Mouse (Mus musculus): ENCODE measurements around the gene Vps26c. TPM values are rescaled to one million over a fixed set of nuclear protein-coding genes. Genes with fewer than 3 reads are reported as not detected.
A peak's percentile ranks its signal among the peaks of the same experiment; 100 is the strongest.
"Not testable (repeated sequence)": the region's sequence is repeated elsewhere in the genome, so short reads cannot be mapped to it uniquely, and the experiment has no call there.

The Vps26c gene
- polyA plus RNA-seq, 1 experiment from 2014 or later = 52.7 TPM

DNA sequence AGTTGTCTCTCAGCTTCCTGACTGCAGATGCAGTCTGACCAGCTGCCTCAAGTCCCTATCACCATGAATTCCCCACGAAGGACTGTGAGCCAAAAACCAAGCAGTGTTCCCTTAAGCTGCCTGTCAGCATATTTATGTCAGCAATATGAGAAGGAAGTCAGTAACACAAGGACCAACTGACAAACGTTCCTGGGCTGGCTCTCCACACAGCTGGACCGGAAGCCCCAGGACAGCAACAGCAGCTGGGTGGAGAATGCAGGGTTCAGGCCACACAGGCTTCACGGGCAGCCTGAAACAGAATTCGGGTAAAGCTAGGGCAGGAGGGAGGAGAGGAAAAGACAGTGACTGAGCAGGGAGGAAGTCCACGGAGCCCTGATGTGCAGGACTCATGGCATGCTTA is 7.6 kb downstream of the Vps26c start:
- 24% methylated on average over 6 of the region's 6 CpGs for WGBS
- ATAC-seq (ENCODE audit: insufficient read depth, low FRiP score) = peak; percentile 57
- 0 out of 2 replicates have a peak overlapping the region, but pooled peaks have one; percentile 4 for H3K4me2 ChIP-seq (ENCODE audit: low read depth, low read length)

GRCm38 (mm10) chr16:94517606-94518005 is 9.0 kb downstream of the Vps26c start:
- H3K4me3 ChIP-seq (replicated peaks; ENCODE audit: low read length) = no peak overlapping the region
- no peak for ATAC-seq (ENCODE audit: insufficient read depth, low FRiP score)
- H3K9me3 ChIP-seq (replicated peaks; ENCODE audit: control insufficient read depth, low read length) = no peaks in the 10 kb centered on the region
- WGBS = 96% methylated on average over 2 of the region's 2 CpGs
- H3K27ac ChIP-seq (ENCODE audit: low read length) = no peak overlapping the region
- no peaks in the 10 kb centered on the region for H3K36me3 ChIP-seq (ENCODE audit: control insufficient read depth, insufficient read depth, low read length)
- no peak overlapping the region for H3K4me2 ChIP-seq (ENCODE audit: low read depth, low read length)
- no peak overlapping the region for H3K9ac ChIP-seq (ENCODE audit: low read length)
- H3K27me3 ChIP-seq (ENCODE audit: control insufficient read depth, insufficient read depth, low read length) = no peaks in the 10 kb centered on the region
- peaks cover 23% of the 10 kb centered on the region for H3K4me1 ChIP-seq (ENCODE audit: control insufficient read depth, insufficient read depth, low read length)

More for the DNA sequence above, 7.6 kb downstream of the Vps26c start:
- Histone ChIP-seq H3K27ac (ENCODE audit: low read length) (peak overlapping the region; percentile 78), H3K36me3 (ENCODE audit: control insufficient read depth, insufficient read depth, low read length) (no peaks in the 10 kb centered on the region), H3K9ac (ENCODE audit: low read length) (peak overlapping the region; percentile 23), H3K4me3 (replicated peaks; ENCODE audit: low read length) (no peak overlapping the region), H3K4me1 (ENCODE audit: control insufficient read depth, insufficient read depth, low read length) (peaks cover 28% of the 10 kb centered on the region), H3K27me3 (ENCODE audit: control insufficient read depth, insufficient read depth, low read length) (no peaks in the 10 kb centered on the region), H3K9me3 (replicated peaks; ENCODE audit: control insufficient read depth, low read length) (no peaks in the 10 kb centered on the region)

DNA sequence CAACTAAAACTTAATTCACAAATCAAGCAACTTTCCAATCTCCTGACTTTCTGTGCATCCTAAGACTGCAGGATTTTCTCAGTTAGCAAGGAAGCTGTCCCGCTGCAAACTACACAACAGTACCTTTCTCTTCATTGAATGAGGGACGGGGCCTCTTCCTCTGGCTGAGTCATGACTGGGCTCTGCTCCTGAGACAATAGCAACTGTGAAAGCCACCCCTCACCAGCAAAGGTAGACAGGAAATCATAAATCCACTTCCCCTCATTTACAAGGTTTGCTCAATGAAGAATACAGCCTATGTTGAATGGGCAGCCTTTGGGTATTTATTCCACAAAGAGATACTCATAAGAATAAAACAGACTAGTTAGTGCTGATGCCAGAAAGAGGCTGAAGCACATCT is 16.6 kb downstream of the Vps26c start:
- ATAC-seq (ENCODE audit: insufficient read depth, low FRiP score) = no peak
- Histone ChIP-seq H3K9me3 (replicated peaks; ENCODE audit: control insufficient read depth, low read length) (no peaks in the 10 kb centered on the region), H3K27me3 (ENCODE audit: control insufficient read depth, insufficient read depth, low read length) (no peaks in the 10 kb centered on the region), H3K9ac (ENCODE audit: low read length) (no peak overlapping the region), H3K4me3 (replicated peaks; ENCODE audit: low read length) (no peak overlapping the region), H3K27ac (ENCODE audit: low read length) (no peak overlapping the region), H3K4me2 (ENCODE audit: low read depth, low read length) (no peak overlapping the region), H3K36me3 (ENCODE audit: control insufficient read depth, insufficient read depth, low read length) (peaks cover 12% of the 10 kb centered on the region; the same call in 1 of the 2 replicates), H3K4me1 (ENCODE audit: control insufficient read depth, insufficient read depth, low read length) (no peaks in the 10 kb centered on the region; the same call in 1 of the 2 replicates)
- WGBS = 64% methylated on average over 2 of the region's 2 CpGs

DNA sequence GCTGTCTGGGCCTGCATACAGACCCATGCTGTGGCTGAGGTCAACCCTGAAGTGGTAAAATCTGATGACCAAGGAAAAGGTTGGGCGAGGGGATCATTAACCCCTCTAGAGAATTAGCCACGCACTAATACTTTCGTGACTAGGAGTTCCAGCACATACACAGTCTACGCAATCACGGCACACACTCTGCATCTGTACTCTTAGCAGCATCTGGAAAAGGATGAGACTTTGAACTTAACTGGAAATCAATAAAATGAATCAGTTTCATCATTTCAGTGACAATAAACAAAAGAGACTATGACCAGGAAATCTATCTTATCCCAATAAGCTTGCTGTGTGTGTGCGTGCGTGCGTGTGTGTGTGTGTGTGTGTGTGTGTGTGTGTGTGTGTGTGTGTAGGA is 17.9 kb downstream of the Vps26c start:
- H3K4me1 ChIP-seq (ENCODE audit: control insufficient read depth, insufficient read depth, low read length) = no peaks in the 10 kb centered on the region; the same call in 1 of the 2 replicates
- H3K27me3 ChIP-seq (ENCODE audit: control insufficient read depth, insufficient read depth, low read length) = no peaks in the 10 kb centered on the region
- H3K9ac ChIP-seq (ENCODE audit: low read length) = no peak overlapping the region
- no peak overlapping the region for H3K4me2 ChIP-seq (ENCODE audit: low read depth, low read length)
- peaks cover 23% of the 10 kb centered on the region; the same call in 1 of the 2 replicates for H3K36me3 ChIP-seq (ENCODE audit: control insufficient read depth, insufficient read depth, low read length)
- no peaks in the 10 kb centered on the region for H3K9me3 ChIP-seq (replicated peaks; ENCODE audit: control insufficient read depth, low read length)
- no peak overlapping the region for H3K4me3 ChIP-seq (replicated peaks; ENCODE audit: low read length)
- H3K27ac ChIP-seq (ENCODE audit: low read length) = no peak overlapping the region
- ATAC-seq (ENCODE audit: insufficient read depth, low FRiP score) = no peak
- WGBS = 89% methylated on average over 8 of the region's 8 CpGs

- Histone ChIP-seq H3K4me2 (ENCODE audit: low read depth, low read length) (no peak overlapping the region), H3K9me3 (replicated peaks; ENCODE audit: control insufficient read depth, low read length) (no peaks in the 10 kb centered on the region), H3K9ac (ENCODE audit: low read length) (no peak overlapping the region), H3K4me1 (ENCODE audit: control insufficient read depth, insufficient read depth, low read length) (no peaks in the 10 kb centered on the region; the same call in 1 of the 2 replicates), H3K4me3 (replicated peaks; ENCODE audit: low read length) (no peak overlapping the region), H3K36me3 (ENCODE audit: control insufficient read depth, insufficient read depth, low read length) (peaks cover 26% of the 10 kb centered on the region; the same call in 1 of the 2 replicates), H3K27me3 (ENCODE audit: control insufficient read depth, insufficient read depth, low read length) (no peaks in the 10 kb centered on the region), H3K27ac (ENCODE audit: low read length) (no peak overlapping the region)
- WGBS = 86% methylated on average over 2 of the region's 2 CpGs
- ATAC-seq (ENCODE audit: insufficient read depth, low FRiP score) = no peak
Measured at GRCm38 (mm10) chr16:94507071-94507470, 19.6 kb downstream of the Vps26c start.

- Histone ChIP-seq H3K4me3 (replicated peaks; ENCODE audit: low read length) (no peak overlapping the region), H3K27me3 (ENCODE audit: control insufficient read depth, insufficient read depth, low read length) (no peaks in the 10 kb centered on the region), H3K4me1 (ENCODE audit: control insufficient read depth, insufficient read depth, low read length) (no peaks in the 10 kb centered on the region; the same call in 1 of the 2 replicates), H3K4me2 (ENCODE audit: low read depth, low read length) (no peak overlapping the region), H3K36me3 (ENCODE audit: control insufficient read depth, insufficient read depth, low read length) (peaks cover 29% of the 10 kb centered on the region), H3K27ac (ENCODE audit: low read length) (no peak overlapping the region), H3K9ac (ENCODE audit: low read length) (no peak overlapping the region), H3K9me3 (replicated peaks; ENCODE audit: control insufficient read depth, low read length) (no peaks in the 10 kb centered on the region)
- 90% methylated on average over 5 of the region's 5 CpGs for WGBS
- ATAC-seq (ENCODE audit: insufficient read depth, low FRiP score) = no peak
Measured at GRCm38 (mm10) chr16:94504192-94504591, 22.4 kb downstream of the Vps26c start.

DNA sequence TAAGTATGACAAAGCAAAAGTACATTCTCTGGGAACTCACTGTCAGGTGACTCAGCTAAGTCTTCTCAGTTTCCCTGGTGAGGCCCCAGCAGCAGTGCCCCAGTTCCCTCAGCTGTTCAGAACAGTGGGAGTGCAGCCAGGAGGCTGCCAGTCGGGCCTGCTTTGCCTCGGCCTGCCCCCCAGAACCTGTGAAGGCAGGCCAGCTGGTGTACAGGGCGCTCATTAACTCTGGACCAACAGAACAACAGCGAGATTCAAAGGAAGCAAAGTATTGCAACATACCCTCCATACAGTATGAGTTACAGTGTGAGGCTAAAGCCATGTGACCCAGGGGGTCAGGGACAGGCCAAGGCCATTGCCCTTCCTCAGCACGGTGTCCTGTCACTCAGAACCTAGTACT is 28.7 kb downstream of the Vps26c start:
- WGBS = 67% methylated on average over 5 of the region's 5 CpGs
- Histone ChIP-seq H3K4me3 (replicated peaks; ENCODE audit: low read length) (no peak overlapping the region), H3K9ac (ENCODE audit: low read length) (no peak overlapping the region), H3K27me3 (ENCODE audit: control insufficient read depth, insufficient read depth, low read length) (no peaks in the 10 kb centered on the region), H3K9me3 (replicated peaks; ENCODE audit: control insufficient read depth, low read length) (no peaks in the 10 kb centered on the region), H3K27ac (ENCODE audit: low read length) (0 out of 2 replicates have a peak overlapping the region, but pooled peaks have one; percentile 6), H3K36me3 (ENCODE audit: control insufficient read depth, insufficient read depth, low read length) (peaks cover 15% of the 10 kb centered on the region), H3K4me2 (ENCODE audit: low read depth, low read length) (no peak overlapping the region), H3K4me1 (ENCODE audit: control insufficient read depth, insufficient read depth, low read length) (no peaks in the 10 kb centered on the region)
- ATAC-seq (ENCODE audit: insufficient read depth, low FRiP score) = peak; percentile 74

DNA sequence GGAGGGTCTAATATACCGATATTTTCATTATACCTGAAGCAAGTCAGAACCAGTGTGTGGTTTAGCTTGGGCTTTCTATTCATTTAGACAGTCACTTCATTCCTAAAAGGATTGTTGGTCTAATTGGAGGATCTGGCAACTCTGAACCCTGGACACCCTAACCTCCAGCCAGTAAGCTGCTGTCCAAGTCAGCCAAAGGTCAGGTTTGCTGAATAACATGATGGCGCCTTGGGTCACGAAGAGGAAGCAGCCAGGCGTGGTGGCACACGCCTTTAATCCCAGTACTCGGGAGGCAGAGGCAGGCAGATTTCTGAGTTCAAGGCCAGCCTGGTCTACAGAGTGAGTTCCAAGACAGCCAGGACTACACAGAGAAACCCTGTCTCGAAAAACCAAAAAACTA is 29.5 kb downstream of the Vps26c start:
- WGBS = 92% methylated on average over 7 of the region's 7 CpGs
- not testable (repeated sequence) for H3K4me3 ChIP-seq (replicated peaks; ENCODE audit: low read length); H3K9ac ChIP-seq (ENCODE audit: low read length); H3K9me3 ChIP-seq (replicated peaks; ENCODE audit: control insufficient read depth, low read length); H3K4me1 ChIP-seq (ENCODE audit: control insufficient read depth, insufficient read depth, low read length); ATAC-seq (ENCODE audit: insufficient read depth, low FRiP score); H3K27me3 ChIP-seq (ENCODE audit: control insufficient read depth, insufficient read depth, low read length); H3K4me2 ChIP-seq (ENCODE audit: low read depth, low read length); H3K27ac ChIP-seq (ENCODE audit: low read length)
- peaks cover 13% of the 10 kb centered on the region for H3K36me3 ChIP-seq (ENCODE audit: control insufficient read depth, insufficient read depth, low read length)

GRCm38 (mm10) chr16:94489326-94489725 is 37.3 kb downstream of the Vps26c start:
- Histone ChIP-seq H3K9ac (ENCODE audit: low read length) (no peak overlapping the region), H3K4me1 (ENCODE audit: control insufficient read depth, insufficient read depth, low read length) (no peaks in the 10 kb centered on the region), H3K27me3 (ENCODE audit: control insufficient read depth, insufficient read depth, low read length) (no peaks in the 10 kb centered on the region), H3K4me3 (replicated peaks; ENCODE audit: low read length) (no peak overlapping the region), H3K9me3 (replicated peaks; ENCODE audit: control insufficient read depth, low read length) (no peaks in the 10 kb centered on the region), H3K36me3 (ENCODE audit: control insufficient read depth, insufficient read depth, low read length) (no peaks in the 10 kb centered on the region), H3K27ac (ENCODE audit: low read length) (no peak overlapping the region), H3K4me2 (ENCODE audit: low read depth, low read length) (no peak overlapping the region)
- ATAC-seq (ENCODE audit: insufficient read depth, low FRiP score) = no peak
- WGBS = 87% methylated on average over 5 of the region's 5 CpGs
